19 mouse cellular contexts compared by ENCODE assay signal in the genomic region with DNA sequence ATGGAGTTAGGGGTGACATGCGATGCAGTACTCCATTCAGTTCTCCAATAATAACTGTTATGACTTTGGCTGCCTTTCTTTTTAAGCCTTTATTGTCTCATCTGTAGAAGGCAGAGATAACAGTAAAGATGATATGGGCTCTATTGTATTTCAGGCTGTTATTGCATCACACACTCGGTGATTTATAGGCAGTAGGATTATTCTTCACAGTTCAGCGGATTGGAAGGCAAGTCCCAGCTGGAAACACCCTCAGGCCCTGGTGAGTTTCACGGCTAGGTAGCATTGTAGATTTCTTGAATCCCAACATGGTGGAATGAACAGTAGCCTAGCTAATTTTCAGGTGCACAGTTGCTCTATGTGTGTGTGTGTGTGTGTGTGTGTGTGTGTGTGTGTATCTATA.
"Had no signal": no experiment of that assay in that cellular context is flagged by ENCODE, and none has a peak within 500 bp of the region (broad histone marks: within the 10 kb centered on the region; RNA-seq: fewer than 3 reads in every experiment).

No protein-coding gene starts in this region.

- H3K4me1 ChIP-seq: megakaryocyte, embryonic 14.5 days; midbrain, embryonic 13.5 days; midbrain, embryonic 15.5 days; neural tube, embryonic 13.5 days; neural tube, embryonic 15.5 days; stomach, embryonic 15.5 days had no signal

- H3K27me3 ChIP-seq: megakaryocyte, embryonic 14.5 days; midbrain, embryonic 13.5 days; midbrain, embryonic 15.5 days; neural tube, embryonic 13.5 days; neural tube, embryonic 15.5 days; stomach, embryonic 15.5 days had no signal

- DNase-seq: lung, adult 18-20 months; lung, embryonic 14.5 days; lung, postnatal 10 days; lung, postnatal 4 days; right cerebral cortex, adult 18-20 months; right cerebral cortex, postnatal 14 days; thymus, adult 2 months; thymus, postnatal 25 days; thymus, postnatal 4 days had no signal

- ATAC-seq: midbrain, embryonic 13.5 days; midbrain, embryonic 15.5 days had no signal

- H3K36me3 ChIP-seq: midbrain, embryonic 13.5 days; midbrain, embryonic 15.5 days; neural tube, embryonic 13.5 days; neural tube, embryonic 15.5 days; stomach, embryonic 15.5 days had no signal

- H3K27ac ChIP-seq: liver, embryonic 14.5 days; midbrain, embryonic 13.5 days; midbrain, embryonic 15.5 days; neural tube, embryonic 13.5 days; neural tube, embryonic 15.5 days; stomach, embryonic 15.5 days; stomach, postnatal 0 days had no signal

- H3K9ac ChIP-seq: liver, embryonic 14.5 days; lung, embryonic 14.5 days; midbrain, embryonic 13.5 days; midbrain, embryonic 15.5 days; neural tube, embryonic 13.5 days; neural tube, embryonic 15.5 days; stomach, embryonic 15.5 days had no signal

- H3K4me2 ChIP-seq: lung, embryonic 14.5 days; midbrain, embryonic 11.5 days; midbrain, embryonic 13.5 days; midbrain, embryonic 15.5 days; neural tube, embryonic 13.5 days; neural tube, embryonic 15.5 days; stomach, embryonic 15.5 days had no signal

- H3K9me3 ChIP-seq: megakaryocyte, embryonic 14.5 days; midbrain, embryonic 13.5 days; midbrain, embryonic 15.5 days; neural tube, embryonic 13.5 days; neural tube, embryonic 15.5 days; stomach, embryonic 15.5 days had no signal

- H3K4me3 ChIP-seq: megakaryocyte, embryonic 14.5 days; midbrain, embryonic 13.5 days; midbrain, embryonic 15.5 days; myocyte; neural tube, embryonic 13.5 days; neural tube, embryonic 15.5 days; stomach, embryonic 15.5 days had no signal
